Mouse (Mus musculus): Measurements from ENCODE around the gene Myo19.
A peak's percentile ranks its signal among the peaks of the same experiment; 100 is the strongest.

Gene Myo19

DNA sequence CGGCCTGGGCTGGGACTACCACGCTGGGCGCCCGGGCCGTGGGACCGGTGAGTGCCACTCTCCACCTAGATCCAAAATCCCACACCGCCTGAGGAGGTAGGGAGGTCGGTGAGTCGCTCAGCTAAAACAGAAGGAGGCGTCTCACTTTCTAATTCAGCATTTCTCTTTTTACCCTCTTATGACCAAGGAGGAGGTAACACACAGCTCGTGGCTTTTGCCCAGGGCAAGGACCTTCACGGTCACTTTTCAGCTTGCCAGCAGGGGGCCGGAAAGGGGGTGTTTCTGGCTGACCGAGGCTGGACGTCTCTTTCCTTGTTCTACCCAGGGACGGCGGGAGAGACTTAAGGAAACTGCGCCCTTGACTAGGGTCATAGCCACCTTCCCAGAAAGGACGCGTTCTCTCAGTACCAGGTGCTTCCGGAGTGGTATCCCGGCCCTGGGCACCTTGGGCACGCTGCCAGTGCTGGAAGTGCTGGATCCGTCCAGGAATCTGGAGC lies 565 bp downstream of the Myo19 start:
- H3K4me1 ChIP-seq (replicated peaks; ENCODE audit: low read depth, low read length): peaks cover 59% of the 10 kb centered on the region
- H3K4me3 ChIP-seq (replicated peaks; ENCODE audit: low read length): peak overlapping the region; percentile 95
- no peak for TF ChIP-seq NANOG (IDR thresholded peaks at IDR 0.05; ENCODE audit: borderline replicate concordance, low read length)
- no peak for TF ChIP-seq POU5F1 (IDR thresholded peaks at IDR 0.05; ENCODE audit: borderline replicate concordance, low read length)
- no peak for TF ChIP-seq CTCF (conservative IDR thresholded peaks at IDR 0.05; ENCODE audit: low read length)
- no peaks in the 10 kb centered on the region for H3K27me3 ChIP-seq (ENCODE audit: insufficient read depth, low read length)
- H3K36me3 ChIP-seq (ENCODE audit: insufficient read depth, low read length): peaks cover 56% of the 10 kb centered on the region
- no peaks in the 10 kb centered on the region for H3K9me3 ChIP-seq (ENCODE audit: low read length)

DNA sequence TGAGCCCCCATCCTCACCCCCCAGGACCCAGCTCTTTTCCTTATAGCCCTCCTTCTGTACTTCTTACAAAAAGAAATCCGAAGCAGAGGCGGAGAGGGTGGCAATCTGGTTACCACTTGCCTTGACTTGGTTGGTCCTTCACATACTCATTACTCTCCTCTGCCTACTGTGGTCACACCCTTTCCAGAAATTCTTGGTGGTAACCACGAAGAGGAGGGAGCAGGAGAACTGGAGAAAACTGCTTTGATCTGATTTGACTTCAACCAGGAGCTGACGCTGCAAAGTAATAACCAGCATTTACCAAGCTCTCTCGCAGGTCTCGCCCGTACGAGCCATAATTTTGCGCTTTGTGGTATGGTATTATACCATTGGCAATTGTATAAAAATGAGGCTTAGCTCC lies 1.0 kb downstream of the Myo19 start:
- H3K36me3 ChIP-seq (ENCODE audit: insufficient read depth, low read length): peaks cover 61% of the 10 kb centered on the region
- no peaks in the 10 kb centered on the region for H3K27me3 ChIP-seq (ENCODE audit: insufficient read depth, low read length)
- H3K9me3 ChIP-seq (ENCODE audit: low read length): no peaks in the 10 kb centered on the region
- peaks cover 59% of the 10 kb centered on the region for H3K4me1 ChIP-seq (replicated peaks; ENCODE audit: low read depth, low read length)
- H3K4me3 ChIP-seq (replicated peaks; ENCODE audit: low read length): peak overlapping the region; percentile 95
- TF ChIP-seq CTCF (conservative IDR thresholded peaks at IDR 0.05; ENCODE audit: low read length) (no peak), POU5F1 (IDR thresholded peaks at IDR 0.05; ENCODE audit: borderline replicate concordance, low read length) (no peak), NANOG (IDR thresholded peaks at IDR 0.05; ENCODE audit: borderline replicate concordance, low read length) (no peak)

DNA sequence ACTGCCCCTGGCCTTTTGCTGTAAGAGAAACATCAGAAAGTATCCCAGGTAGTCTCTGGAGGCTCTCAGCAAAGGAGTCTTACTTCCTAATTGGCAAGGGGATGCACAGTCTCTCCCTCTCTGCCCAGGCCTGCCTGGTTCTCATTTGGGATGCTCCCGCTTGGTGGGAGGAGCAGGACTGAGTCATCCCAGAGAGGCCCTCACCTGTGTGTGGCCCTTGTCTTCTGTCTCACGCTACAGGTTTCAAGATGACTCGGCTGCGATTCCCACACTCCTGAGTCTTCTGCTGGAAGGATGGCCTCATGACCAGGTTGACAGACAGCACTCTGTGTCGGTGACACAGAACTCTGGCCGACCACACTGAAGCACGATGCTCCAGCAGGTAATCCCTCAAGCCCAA lies 2.4 kb downstream of the Myo19 start:
- Histone ChIP-seq H3K4me1 (replicated peaks; ENCODE audit: low read depth, low read length) (peaks cover 59% of the 10 kb centered on the region), H3K27me3 (ENCODE audit: insufficient read depth, low read length) (no peaks in the 10 kb centered on the region), H3K4me3 (replicated peaks; ENCODE audit: low read length) (no peak overlapping the region), H3K9me3 (ENCODE audit: low read length) (no peaks in the 10 kb centered on the region), H3K36me3 (ENCODE audit: insufficient read depth, low read length) (peaks cover 69% of the 10 kb centered on the region)
- TF ChIP-seq NANOG (IDR thresholded peaks at IDR 0.05; ENCODE audit: borderline replicate concordance, low read length) (no peak), CTCF (conservative IDR thresholded peaks at IDR 0.05; ENCODE audit: low read length) (no peak), POU5F1 (IDR thresholded peaks at IDR 0.05; ENCODE audit: borderline replicate concordance, low read length) (no peak)

DNA sequence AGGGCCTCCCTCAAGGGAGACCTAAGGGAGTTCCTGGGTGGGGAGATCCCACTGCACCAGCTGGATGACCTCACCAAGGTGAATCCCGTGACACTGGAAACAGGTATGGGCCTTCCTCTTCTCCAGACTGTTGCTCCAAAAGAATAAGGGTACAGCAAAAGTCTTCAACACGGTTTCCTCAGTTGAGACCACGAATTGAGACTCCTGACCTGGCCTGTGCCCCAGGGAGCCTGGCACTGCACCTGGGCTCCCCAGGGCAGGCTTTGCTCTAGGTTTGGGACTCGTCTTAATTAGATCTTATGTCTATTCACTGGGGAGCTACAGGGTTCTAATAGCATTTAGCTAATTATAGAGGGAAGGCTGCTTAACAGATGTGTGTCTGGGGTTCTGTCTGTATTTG lies 5.3 kb downstream of the Myo19 start:
- Histone ChIP-seq H3K27me3 (ENCODE audit: insufficient read depth, low read length) (no peaks in the 10 kb centered on the region), H3K9me3 (ENCODE audit: low read length) (no peaks in the 10 kb centered on the region), H3K4me1 (replicated peaks; ENCODE audit: low read depth, low read length) (peaks cover 41% of the 10 kb centered on the region), H3K36me3 (ENCODE audit: insufficient read depth, low read length) (peaks cover 86% of the 10 kb centered on the region), H3K4me3 (replicated peaks; ENCODE audit: low read length) (no peak overlapping the region)
- TF ChIP-seq POU5F1 (IDR thresholded peaks at IDR 0.05; ENCODE audit: borderline replicate concordance, low read length) (no peak), CTCF (conservative IDR thresholded peaks at IDR 0.05; ENCODE audit: low read length) (no peak), NANOG (IDR thresholded peaks at IDR 0.05; ENCODE audit: borderline replicate concordance, low read length) (no peak)

DNA sequence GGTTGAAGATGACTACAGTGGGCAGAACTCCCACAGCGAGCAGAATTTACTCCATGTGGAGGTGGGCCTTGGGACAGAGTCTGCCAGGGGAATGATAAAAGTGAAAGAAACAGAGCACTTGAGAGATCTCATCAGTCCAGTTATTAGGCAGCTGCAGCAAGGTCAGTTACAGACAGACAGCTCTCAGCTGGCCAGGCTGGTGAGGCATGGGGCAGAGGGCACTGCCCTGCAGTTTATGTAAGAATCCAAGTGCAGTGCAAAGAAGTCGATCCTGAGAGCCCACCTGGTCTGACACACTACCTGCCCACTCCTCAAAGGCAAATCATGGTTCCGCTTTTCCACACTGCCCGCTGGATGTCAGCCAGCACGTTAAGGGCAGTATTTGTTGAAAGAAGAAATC lies 6.3 kb downstream of the Myo19 start:
- H3K4me1 ChIP-seq (replicated peaks; ENCODE audit: low read depth, low read length): peaks cover 34% of the 10 kb centered on the region
- H3K27me3 ChIP-seq (ENCODE audit: insufficient read depth, low read length): no peaks in the 10 kb centered on the region
- peaks cover 90% of the 10 kb centered on the region for H3K36me3 ChIP-seq (ENCODE audit: insufficient read depth, low read length)
- no peaks in the 10 kb centered on the region for H3K9me3 ChIP-seq (ENCODE audit: low read length)
- H3K4me3 ChIP-seq (replicated peaks; ENCODE audit: low read length): no peak overlapping the region
- TF ChIP-seq POU5F1 (IDR thresholded peaks at IDR 0.05; ENCODE audit: borderline replicate concordance, low read length): no peak
- no peak for TF ChIP-seq NANOG (IDR thresholded peaks at IDR 0.05; ENCODE audit: borderline replicate concordance, low read length)
- no peak for TF ChIP-seq CTCF (conservative IDR thresholded peaks at IDR 0.05; ENCODE audit: low read length)

DNA sequence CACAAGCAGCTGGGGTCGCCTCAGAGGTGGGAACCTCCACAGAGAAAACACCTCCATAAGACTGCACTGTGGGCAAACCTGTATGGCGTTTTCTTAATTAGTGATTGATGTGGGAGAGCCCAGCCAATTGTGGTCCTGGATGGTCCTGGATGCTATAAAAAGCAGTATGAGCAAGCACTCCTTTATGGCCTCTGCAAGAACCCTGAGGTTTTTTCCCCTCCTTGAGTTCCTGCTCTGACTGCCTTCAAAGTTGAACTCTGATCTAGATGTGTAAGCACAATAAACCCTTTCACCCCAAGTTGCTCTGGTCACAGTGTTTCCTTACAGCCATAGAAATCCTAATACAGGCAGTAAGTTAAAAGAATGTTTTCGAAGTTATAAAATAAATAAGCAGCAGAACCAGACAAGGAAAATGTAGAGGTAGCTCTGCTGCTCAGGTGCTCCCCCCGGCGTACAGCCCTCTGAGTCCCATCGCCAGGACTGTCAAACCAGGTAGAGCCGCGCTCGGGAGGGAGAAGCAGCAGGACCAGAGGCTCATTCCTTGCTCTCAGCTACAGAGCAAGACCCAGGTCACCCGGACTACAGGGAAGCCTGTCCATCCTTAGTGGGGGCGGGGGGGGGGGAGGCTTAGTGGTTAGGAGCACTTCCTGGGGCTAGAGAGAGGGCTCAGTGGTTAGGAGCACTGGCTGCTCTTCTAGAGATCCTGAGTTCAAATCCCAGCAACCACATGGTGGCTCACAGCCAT lies 7.0 kb downstream of the Myo19 start:
- no peaks in the 10 kb centered on the region for H3K27me3 ChIP-seq (ENCODE audit: insufficient read depth, low read length)
- no peak for TF ChIP-seq NANOG (IDR thresholded peaks at IDR 0.05; ENCODE audit: borderline replicate concordance, low read length)
- no peak for TF ChIP-seq POU5F1 (IDR thresholded peaks at IDR 0.05; ENCODE audit: borderline replicate concordance, low read length)
- TF ChIP-seq CTCF (conservative IDR thresholded peaks at IDR 0.05; ENCODE audit: low read length): no peak
- H3K4me3 ChIP-seq (replicated peaks; ENCODE audit: low read length): no peak overlapping the region
- H3K4me1 ChIP-seq (replicated peaks; ENCODE audit: low read depth, low read length): peaks cover 31% of the 10 kb centered on the region
- H3K9me3 ChIP-seq (ENCODE audit: low read length): no peaks in the 10 kb centered on the region
- peaks cover 90% of the 10 kb centered on the region for H3K36me3 ChIP-seq (ENCODE audit: insufficient read depth, low read length)

DNA sequence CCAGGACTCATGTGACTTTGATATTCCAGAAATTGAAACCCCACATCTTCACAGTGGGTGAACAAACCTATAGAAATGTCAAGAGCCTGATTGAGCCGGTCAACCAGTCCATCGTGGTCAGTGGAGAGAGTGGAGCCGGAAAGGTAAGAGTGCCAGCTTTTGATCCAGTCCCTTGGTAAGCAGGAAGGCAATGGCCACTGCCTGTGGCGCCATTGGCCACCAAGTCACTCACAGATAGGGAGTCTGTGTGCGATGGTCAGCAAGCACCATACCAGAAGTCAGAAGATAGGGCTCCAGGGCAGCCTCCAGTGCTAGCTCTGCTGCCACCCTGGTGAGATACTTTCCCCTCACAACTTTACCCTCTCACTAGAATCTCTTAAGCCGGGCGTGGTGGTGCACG lies 8.1 kb downstream of the Myo19 start:
- no peaks in the 10 kb centered on the region for H3K9me3 ChIP-seq (ENCODE audit: low read length)
- no peak overlapping the region for H3K4me3 ChIP-seq (replicated peaks; ENCODE audit: low read length)
- H3K27me3 ChIP-seq (ENCODE audit: insufficient read depth, low read length): no peaks in the 10 kb centered on the region
- peaks cover 91% of the 10 kb centered on the region for H3K36me3 ChIP-seq (ENCODE audit: insufficient read depth, low read length)
- TF ChIP-seq NANOG (IDR thresholded peaks at IDR 0.05; ENCODE audit: borderline replicate concordance, low read length) (no peak), CTCF (conservative IDR thresholded peaks at IDR 0.05; ENCODE audit: low read length) (no peak), POU5F1 (IDR thresholded peaks at IDR 0.05; ENCODE audit: borderline replicate concordance, low read length) (no peak)
- H3K4me1 ChIP-seq (replicated peaks; ENCODE audit: low read depth, low read length): peaks cover 30% of the 10 kb centered on the region

DNA sequence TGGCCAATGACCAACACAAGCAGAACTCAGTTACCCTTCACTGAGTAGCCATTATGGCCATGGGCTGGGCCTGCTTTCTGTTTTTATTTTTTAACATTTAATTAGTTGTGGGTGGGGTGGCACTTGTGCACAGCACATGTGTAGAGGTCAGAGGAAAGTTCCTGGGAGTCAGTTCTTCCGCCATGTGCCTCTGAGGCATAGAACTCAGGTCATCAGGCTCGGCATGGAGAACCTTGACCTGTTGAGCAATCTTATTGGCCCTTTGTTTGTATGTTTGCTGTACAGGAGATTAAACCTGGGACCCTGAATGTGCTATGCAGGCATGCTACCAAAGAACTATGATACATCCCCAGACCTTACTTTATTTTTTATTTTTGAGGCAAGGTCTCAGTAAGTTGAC lies 9.5 kb downstream of the Myo19 start:
- Histone ChIP-seq H3K4me1 (replicated peaks; ENCODE audit: low read depth, low read length) (peaks cover 22% of the 10 kb centered on the region), H3K9me3 (ENCODE audit: low read length) (no peaks in the 10 kb centered on the region), H3K4me3 (replicated peaks; ENCODE audit: low read length) (no peak overlapping the region), H3K27me3 (ENCODE audit: insufficient read depth, low read length) (no peaks in the 10 kb centered on the region), H3K36me3 (ENCODE audit: insufficient read depth, low read length) (peaks cover 87% of the 10 kb centered on the region)
- TF ChIP-seq CTCF (conservative IDR thresholded peaks at IDR 0.05; ENCODE audit: low read length): no peak
- TF ChIP-seq POU5F1 (IDR thresholded peaks at IDR 0.05; ENCODE audit: borderline replicate concordance, low read length): no peak
- TF ChIP-seq NANOG (IDR thresholded peaks at IDR 0.05; ENCODE audit: borderline replicate concordance, low read length): no peak

Data from E14TG2a.4 (cell line).